Mouse (Mus musculus) erythroblast, adult 5-6 weeks (primary cell): ENCODE measurements around the gene Usp16. TPM values are rescaled to one million over a fixed set of nuclear protein-coding genes. Genes with fewer than 3 reads are reported as not detected.
"Not testable (repeated sequence)": the region's sequence is repeated elsewhere in the genome, so short reads cannot be mapped to it uniquely, and the experiment has no call there.

Experiments
- ATAC-seq: replicated peaks from 2 replicates; pipeline ENCODE4 v1.8.0; 2016; ENCODE audit warnings: moderate number of reproducible peaks, mild to moderate bottlenecking, moderate TSS enrichment, inconsistent platforms; ENCODE audit not compliant: poor library complexity, low FRiP score, severe bottlenecking
- total RNA-seq, 2 experiments: library from RNA; stranded (forward) in 1 of 2; stranded (reverse) in 1 of 2; fragments of 150-400 nt in 1 of 2; fragments of 200-764, 138-1000 nt in 1 of 2; gene quantifications; 2 replicates each; pipeline versions ENCODE4 v1.2.3 to v1.2.4; 2015 to 2017; ENCODE audit warnings: low replicate concordance in 2 of 2

The Usp16 gene
- total RNA-seq, 2 experiments from 2014 or later: 9.0 to 52.5 TPM

- ATAC-seq: no peak
Observed at GRCm38 (mm10) chr16:87470579-87470978, 16.1 kb downstream of the Usp16 start.

GRCm38 (mm10) chr16:87484367-87484766 lies 29.9 kb downstream of the Usp16 start:
- no peak for ATAC-seq

- ATAC-seq: no peak
Observed at GRCm38 (mm10) chr16:87486739-87487138, 32.2 kb downstream of the Usp16 start.

- ATAC-seq: no peak
Observed at GRCm38 (mm10) chr16:87488605-87489004, 34.1 kb downstream of the Usp16 start.

- not testable (repeated sequence) for ATAC-seq
Observed at GRCm38 (mm10) chr16:87492191-87492792, 37.8 kb downstream of the Usp16 start.

- peak; percentile 55 for ATAC-seq
Observed at GRCm38 (mm10) chr16:87494955-87495655, 40.6 kb downstream of the Usp16 start.

DNA sequence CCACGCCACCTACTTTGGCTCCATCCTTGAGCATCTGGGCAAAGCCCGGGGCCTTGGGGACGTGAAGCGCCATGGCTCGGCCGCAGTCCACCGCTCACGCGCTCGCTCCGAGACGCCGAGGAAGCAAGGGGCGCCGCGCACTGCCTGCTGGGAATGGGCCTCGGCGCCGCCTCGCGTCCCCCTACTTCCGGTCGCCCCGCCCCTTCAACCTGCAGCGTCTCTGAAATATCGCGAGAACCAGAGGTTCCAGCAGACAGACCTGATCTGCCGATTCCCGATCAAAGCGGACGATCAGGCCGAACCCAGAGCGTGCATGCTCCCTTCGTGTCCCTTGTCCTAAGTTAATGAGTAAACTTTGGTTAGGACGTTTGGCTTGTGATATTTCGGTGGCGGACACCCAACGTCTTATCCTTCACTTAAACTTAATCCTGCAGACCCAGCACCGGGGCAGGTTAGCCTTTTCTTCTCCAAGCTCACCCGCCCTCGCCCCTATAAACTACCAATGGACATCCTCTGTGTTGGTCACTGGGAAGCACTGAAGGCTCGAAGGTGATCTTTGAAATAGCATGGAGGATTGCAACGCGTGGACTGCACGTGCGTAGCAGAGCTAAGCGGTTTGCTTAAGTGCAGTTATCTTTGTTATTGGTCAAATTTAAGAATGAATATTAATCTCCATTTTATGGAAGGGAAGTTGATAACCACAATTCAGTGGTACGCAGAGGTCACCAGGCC lies 41.4 kb downstream of the Usp16 start, which contains the start of gene Cct8:
Gene Cct8, minus strand, starts transcription at position 158 of the 732 bp plus-strand sequence.
- ATAC-seq: peak; percentile 97

DNA sequence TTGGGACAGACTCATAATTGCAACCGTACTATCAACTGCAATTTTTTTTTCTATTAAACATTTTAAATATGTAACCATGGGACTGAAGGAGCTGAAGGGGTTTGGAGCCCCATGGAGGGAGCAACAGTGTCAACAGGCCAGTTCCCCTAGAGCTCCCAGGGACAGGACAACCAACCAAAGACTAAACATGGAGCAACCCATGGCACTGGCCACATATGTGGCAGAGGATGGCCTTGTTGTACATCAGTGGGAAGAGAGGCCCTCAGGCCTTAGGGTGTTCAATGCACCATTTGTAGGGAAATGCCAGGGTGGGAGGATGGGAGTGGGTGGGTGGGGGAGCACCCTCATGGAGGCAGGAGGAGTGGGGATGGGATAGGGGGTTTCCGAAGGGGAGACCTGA lies 42.2 kb downstream of the Usp16 start:
- ATAC-seq: no peak

DNA sequence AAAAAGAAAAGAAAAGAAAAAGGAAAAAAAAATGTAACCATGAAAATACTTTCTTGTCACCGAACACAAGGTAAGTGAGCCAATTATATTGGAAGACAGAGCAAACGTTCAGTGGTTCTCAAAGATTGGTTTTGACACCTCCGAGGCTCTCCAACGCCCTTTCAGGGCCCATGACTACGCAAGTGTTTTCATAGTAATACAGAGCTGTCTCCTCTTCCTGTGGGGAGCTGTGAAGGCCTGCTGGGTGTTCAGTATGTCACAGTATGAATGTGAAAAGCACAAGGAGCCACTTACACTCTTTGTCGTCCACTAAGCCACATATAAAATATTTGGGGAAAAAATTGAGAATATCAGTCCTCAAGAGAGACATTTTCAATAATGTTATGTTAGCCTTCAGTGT lies 42.7 kb downstream of the Usp16 start:
- ATAC-seq: no peak

- ATAC-seq: no peak
Observed at GRCm38 (mm10) chr16:87499556-87499955, 45.1 kb downstream of the Usp16 start.

DNA sequence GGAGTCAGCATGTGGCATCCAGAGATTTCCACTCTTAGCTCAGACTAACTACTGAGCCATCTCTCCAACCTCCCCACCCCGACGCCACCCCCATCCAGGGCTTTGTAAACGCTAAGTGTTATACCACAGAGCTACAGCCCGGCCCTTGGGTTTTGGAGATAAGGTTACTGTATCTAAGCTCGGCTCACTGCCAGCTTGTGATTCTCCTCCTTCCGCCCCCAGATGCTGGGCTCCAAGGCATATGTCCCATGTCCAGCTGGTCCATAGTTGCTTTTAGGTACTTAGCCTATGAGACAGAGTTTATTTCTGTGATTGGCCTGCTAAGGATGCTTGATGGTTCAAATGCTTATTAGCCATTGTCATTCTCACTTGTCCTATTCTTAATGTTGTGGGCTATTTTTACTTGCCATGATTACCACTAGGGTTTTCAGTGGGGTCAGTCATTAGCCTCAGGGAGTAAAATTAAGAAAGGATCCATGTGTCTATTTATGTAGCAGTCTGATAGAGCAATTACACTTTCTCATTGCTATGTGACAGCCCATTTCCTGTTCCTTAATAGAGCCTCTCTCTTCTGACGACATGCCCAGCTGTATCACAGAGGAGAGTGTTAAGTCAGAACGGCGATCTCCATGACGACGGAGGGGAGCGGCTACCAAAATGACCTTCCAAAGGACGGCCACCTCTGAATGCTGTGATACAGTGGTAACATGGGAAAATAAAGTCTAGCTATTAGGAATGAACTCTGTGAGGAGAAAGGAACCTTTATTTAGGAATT lies 47.0 kb downstream of the Usp16 start:
- no peak for ATAC-seq

DNA sequence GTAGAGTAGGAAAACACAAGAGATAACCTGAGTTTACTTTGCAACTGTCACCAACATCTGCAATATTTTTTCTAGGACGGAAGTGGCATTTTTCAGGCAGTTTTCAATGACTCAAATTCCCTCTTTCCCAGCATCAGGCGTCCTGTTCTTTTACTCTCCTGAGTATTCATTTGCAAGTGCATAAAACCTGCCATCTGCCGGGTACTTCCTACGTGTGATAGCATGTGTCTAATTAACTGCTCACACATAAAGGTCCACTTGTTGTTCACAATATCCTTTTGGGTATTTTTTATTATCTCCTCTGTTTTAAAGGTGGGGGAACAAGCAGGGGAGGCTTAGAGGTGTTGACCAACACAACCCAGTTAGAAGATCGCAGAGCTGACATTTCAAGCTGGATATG lies 57.2 kb downstream of the Usp16 start:
- ATAC-seq: no peak

- no peak for ATAC-seq
Observed at GRCm38 (mm10) chr16:87512331-87512730, 57.8 kb downstream of the Usp16 start.

- ATAC-seq: no peak
Observed at GRCm38 (mm10) chr16:87524228-87524627, 69.7 kb downstream of the Usp16 start.

- no peak for ATAC-seq
Observed at GRCm38 (mm10) chr16:87527553-87528249, 73.2 kb downstream of the Usp16 start.

DNA sequence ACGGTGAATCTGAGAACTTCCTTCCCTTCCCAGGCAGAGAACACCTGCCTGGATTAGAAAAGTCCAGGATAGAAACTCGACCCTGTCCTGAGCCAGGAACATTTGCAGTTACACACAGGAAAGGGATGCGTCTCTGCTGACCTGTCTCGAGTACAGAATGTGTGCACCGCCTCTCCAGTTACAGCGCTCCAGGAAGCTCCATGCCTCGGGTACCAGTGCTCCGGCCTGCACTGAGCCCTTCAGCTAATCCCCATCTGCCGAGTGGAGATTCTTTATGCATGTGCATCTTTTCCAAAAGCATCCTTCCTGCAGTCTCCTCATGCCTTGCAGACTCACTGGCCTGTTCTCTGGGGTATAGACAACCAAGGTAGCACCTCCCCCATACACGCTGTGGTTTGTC lies 74.3 kb downstream of the Usp16 start:
- no peak for ATAC-seq
